Mouse (Mus musculus): Measurements from ENCODE around the gene Capn8. TPM values are rescaled to one million over a fixed set of nuclear protein-coding genes. Genes with fewer than 3 reads are reported as not detected.

Capn8 gene
- polyA plus RNA-seq, 1 experiment from 2014 or later = 0.10 TPM

GRCm38 (mm10) chr1:182587706-182588105 lies 22.9 kb downstream of the Capn8 start:
- Histone ChIP-seq H3K9ac (no peak overlapping the region), H3K27me3 (peaks cover 20% of the 10 kb centered on the region), H3K4me3 (no peak overlapping the region), H3K27ac (no peak overlapping the region), H3K4me1 (0 out of 2 replicates have a peak, but pooled peaks cover 4% of the 10 kb centered on the region), H3K36me3 (ENCODE audit: poor library complexity, severe bottlenecking) (no peaks in the 10 kb centered on the region), H3K4me2 (no peak overlapping the region), H3K9me3 (replicated peaks) (no peaks in the 10 kb centered on the region)
- 83% methylated on average over 4 of the region's 4 CpGs for WGBS
- ATAC-seq = no peak

DNA sequence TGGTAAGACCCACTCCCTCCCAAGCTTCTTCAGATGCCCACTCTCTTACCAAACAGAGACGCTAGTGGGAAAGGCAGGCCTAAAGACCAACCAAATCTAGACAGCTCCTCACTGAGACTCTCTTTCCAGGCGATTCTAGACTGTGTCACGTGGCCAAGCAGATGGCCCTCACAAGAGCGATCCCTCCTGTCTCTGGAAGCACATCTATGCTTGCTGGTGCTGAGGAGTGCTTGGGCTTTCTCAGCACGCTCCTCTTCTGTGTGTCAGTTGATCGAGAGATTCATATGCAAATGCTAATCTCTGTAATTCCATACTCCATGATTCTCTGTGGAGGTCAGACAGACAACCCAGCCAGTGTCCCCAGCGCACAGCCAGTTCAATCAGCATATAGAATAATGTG lies 26.7 kb downstream of the Capn8 start:
- Histone ChIP-seq H3K36me3 (ENCODE audit: poor library complexity, severe bottlenecking) (no peaks in the 10 kb centered on the region), H3K27me3 (0 out of 2 replicates have a peak, but pooled peaks cover under 1% of the 10 kb centered on the region), H3K4me3 (no peak overlapping the region), H3K9ac (no peak overlapping the region), H3K4me1 (0 out of 2 replicates have a peak, but pooled peaks cover 4% of the 10 kb centered on the region), H3K27ac (no peak overlapping the region), H3K9me3 (replicated peaks) (no peaks in the 10 kb centered on the region), H3K4me2 (no peak overlapping the region)
- peak; percentile 61; the same call in 1 of the 2 replicates for ATAC-seq
- 52% methylated on average over 7 of the region's 7 CpGs for WGBS

GRCm38 (mm10) chr1:182592436-182592835 lies 27.6 kb downstream of the Capn8 start:
- H3K4me1 ChIP-seq = 0 out of 2 replicates have a peak, but pooled peaks cover 4% of the 10 kb centered on the region
- WGBS = 52% methylated on average over 4 of the region's 4 CpGs

DNA sequence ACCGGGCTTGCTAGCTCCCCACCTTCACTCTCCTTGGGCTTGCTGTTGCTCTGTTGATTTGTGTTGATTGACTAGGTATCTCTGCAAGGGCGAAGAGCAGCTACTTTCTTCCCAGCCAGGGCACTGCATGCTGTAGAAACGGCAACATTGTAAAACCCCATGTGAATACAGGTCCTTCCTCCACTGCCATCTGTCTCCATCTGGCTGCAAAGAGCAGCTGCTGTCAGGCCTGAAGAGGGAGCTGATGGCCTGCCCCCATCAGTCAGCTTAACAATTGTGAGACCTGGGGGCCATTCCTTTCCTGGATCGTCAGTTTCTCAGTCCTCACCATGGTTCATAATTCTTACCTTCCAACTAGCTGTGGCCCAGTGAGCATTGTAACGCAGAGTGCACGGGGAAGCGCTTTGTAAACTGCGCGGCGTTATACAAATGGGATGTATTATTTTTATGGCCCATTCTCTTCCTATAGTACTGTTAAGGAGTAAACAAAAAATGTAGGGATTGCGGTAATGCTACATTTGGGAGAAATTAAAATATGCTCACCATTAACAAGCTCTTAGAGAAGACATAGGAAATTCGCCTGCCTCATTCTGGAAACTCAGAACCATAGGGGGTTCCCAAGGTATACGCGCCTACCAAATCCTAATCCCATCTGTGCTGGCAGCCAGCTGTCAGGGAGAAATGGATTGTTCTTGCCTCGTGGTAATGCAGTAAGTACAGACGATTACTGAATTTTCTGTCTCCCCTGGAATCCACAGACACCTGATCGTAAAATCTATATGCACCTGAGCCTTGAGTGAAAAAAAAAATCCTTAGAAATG lies 40.7 kb downstream of the Capn8 start:
- Histone ChIP-seq H3K36me3 (ENCODE audit: poor library complexity, severe bottlenecking) (no peaks in the 10 kb centered on the region), H3K27me3 (no peaks in the 10 kb centered on the region), H3K9me3 (replicated peaks) (no peaks in the 10 kb centered on the region), H3K9ac (no peak overlapping the region), H3K4me1 (no peaks in the 10 kb centered on the region), H3K27ac (no peak overlapping the region), H3K4me2 (no peak overlapping the region), H3K4me3 (no peak overlapping the region)
- 75% methylated on average over 17 of the region's 17 CpGs for WGBS
- ATAC-seq = no peak

More at GRCm38 (mm10) chr1:182592436-182592835, 27.6 kb downstream of the Capn8 start:
- H3K4me3 ChIP-seq = no peak overlapping the region
- no peak overlapping the region for H3K4me2 ChIP-seq
- no peaks in the 10 kb centered on the region for H3K9me3 ChIP-seq (replicated peaks)
- H3K36me3 ChIP-seq (ENCODE audit: poor library complexity, severe bottlenecking) = no peaks in the 10 kb centered on the region
- no peak for ATAC-seq
- H3K27ac ChIP-seq = no peak overlapping the region
- no peak overlapping the region for H3K9ac ChIP-seq
- no peaks in the 10 kb centered on the region for H3K27me3 ChIP-seq

- H3K9me3 ChIP-seq (replicated peaks) = no peaks in the 10 kb centered on the region
- no peak overlapping the region for H3K9ac ChIP-seq
- 79% methylated on average over 4 of the region's 4 CpGs for WGBS
- no peak overlapping the region for H3K4me2 ChIP-seq
- no peaks in the 10 kb centered on the region for H3K27me3 ChIP-seq
- peaks cover 10% of the 10 kb centered on the region for H3K4me1 ChIP-seq
- ATAC-seq = no peak
- H3K36me3 ChIP-seq (ENCODE audit: poor library complexity, severe bottlenecking) = no peaks in the 10 kb centered on the region
- no peak overlapping the region for H3K27ac ChIP-seq
- no peak overlapping the region for H3K4me3 ChIP-seq
These were observed 45.0 kb downstream of the Capn8 start for GRCm38 (mm10) chr1:182609701-182610335.

DNA sequence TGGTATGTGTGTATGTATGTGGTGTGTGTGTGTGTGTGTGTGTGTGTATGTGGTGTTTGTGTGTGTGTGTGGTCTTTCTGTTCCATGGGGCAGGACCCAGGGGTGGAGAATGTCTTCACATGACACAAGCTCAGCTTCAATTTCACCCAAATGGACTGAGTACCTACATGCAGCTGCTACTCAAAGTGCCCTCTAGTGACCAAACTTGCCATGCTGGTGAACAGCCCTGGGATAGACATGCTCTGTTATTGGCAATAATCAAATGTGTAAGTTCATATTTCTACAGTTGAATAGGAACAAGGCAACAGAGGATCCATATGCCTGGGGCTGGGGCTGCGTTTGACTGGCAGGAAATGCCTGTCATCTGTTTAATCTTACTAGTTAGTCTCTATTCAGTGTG lies 50.7 kb downstream of the Capn8 start:
- WGBS = 67% methylated on average over 1 of the region's 1 CpGs
- peaks cover 27% of the 10 kb centered on the region for H3K4me1 ChIP-seq

DNA sequence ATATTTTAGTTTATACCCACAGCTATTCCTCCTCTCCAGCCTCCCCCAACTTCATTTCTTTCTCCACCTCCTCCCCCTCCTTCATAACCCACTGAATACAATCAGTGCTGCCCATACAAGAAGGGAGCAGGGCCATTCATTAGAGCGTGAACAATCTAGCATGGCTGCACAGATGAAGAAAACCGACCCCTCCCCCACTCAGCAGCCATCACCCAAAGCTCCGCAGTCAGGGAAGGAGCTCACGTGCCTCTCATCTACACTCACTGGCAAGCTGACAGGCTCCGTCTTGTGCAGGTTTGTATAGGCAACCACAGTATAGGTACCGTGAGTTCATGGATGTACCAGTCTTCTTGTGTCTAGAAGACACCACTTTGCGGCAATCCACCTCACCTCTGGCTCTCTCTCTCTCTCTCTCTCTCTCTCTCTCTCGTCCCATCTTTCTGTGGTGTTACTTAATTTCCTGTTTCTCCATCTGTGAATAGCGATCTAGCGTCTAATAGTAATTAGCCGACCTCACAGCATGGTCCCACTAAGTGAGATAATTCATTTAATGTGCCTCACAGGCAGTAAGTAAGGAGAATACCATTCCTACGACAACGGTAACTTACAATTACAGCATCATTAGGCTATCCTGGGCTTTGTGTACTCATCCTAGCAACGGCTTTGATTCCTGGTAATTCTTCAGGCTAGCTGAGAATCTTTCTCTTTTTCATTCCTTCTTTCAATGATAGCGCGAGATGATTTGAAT lies 53.6 kb downstream of the Capn8 start:
- H3K4me1 ChIP-seq = peaks cover 17% of the 10 kb centered on the region
- H3K4me2 ChIP-seq = peak overlapping the region; percentile 50
- no peaks in the 10 kb centered on the region for H3K9me3 ChIP-seq (replicated peaks)
- peak overlapping the region; percentile 14; the same call in 1 of the 2 replicates for H3K4me3 ChIP-seq
- H3K27me3 ChIP-seq = no peaks in the 10 kb centered on the region
- ATAC-seq = peak; percentile 86
- WGBS = 20% methylated on average over 16 of the region's 16 CpGs
- peak overlapping the region; percentile 73 for H3K27ac ChIP-seq
- H3K9ac ChIP-seq = peak overlapping the region; percentile 21; the same call in 1 of the 2 replicates
- no peaks in the 10 kb centered on the region for H3K36me3 ChIP-seq (ENCODE audit: poor library complexity, severe bottlenecking)

More for the DNA sequence above, 50.7 kb downstream of the Capn8 start:
- H3K9me3 ChIP-seq (replicated peaks) = no peaks in the 10 kb centered on the region
- no peaks in the 10 kb centered on the region for H3K27me3 ChIP-seq
- no peak overlapping the region for H3K9ac ChIP-seq
- no peaks in the 10 kb centered on the region for H3K36me3 ChIP-seq (ENCODE audit: poor library complexity, severe bottlenecking)
- H3K4me3 ChIP-seq = no peak overlapping the region
- no peak for ATAC-seq
- no peak overlapping the region for H3K4me2 ChIP-seq
- H3K27ac ChIP-seq = no peak overlapping the region

- Histone ChIP-seq H3K36me3 (ENCODE audit: poor library complexity, severe bottlenecking) (no peaks in the 10 kb centered on the region), H3K9ac (no peak overlapping the region), H3K9me3 (replicated peaks) (no peaks in the 10 kb centered on the region), H3K4me3 (no peak overlapping the region), H3K27ac (no peak overlapping the region), H3K27me3 (no peaks in the 10 kb centered on the region), H3K4me2 (no peak overlapping the region), H3K4me1 (peaks cover 17% of the 10 kb centered on the region)
- 35% methylated on average over 4 of the region's 4 CpGs for whole genome bisulfite sequencing
- no peak for ATAC-seq
These were observed 55.7 kb downstream of the Capn8 start for GRCm38 (mm10) chr1:182620470-182620869.

GRCm38 (mm10) chr1:182621256-182621655 lies 56.4 kb downstream of the Capn8 start:
- no peak overlapping the region for H3K4me3 ChIP-seq
- no peaks in the 10 kb centered on the region for H3K36me3 ChIP-seq (ENCODE audit: poor library complexity, severe bottlenecking)
- H3K4me2 ChIP-seq = no peak overlapping the region
- ATAC-seq = no peak
- no peaks in the 10 kb centered on the region for H3K27me3 ChIP-seq
- H3K27ac ChIP-seq = no peak overlapping the region
- peaks cover 19% of the 10 kb centered on the region for H3K4me1 ChIP-seq
- no peaks in the 10 kb centered on the region for H3K9me3 ChIP-seq (replicated peaks)
- WGBS = 86% methylated on average over 8 of the region's 8 CpGs
- no peak overlapping the region for H3K9ac ChIP-seq

GRCm38 (mm10) chr1:182626197-182626596 lies 61.4 kb downstream of the Capn8 start:
- WGBS = 71% methylated on average over 1 of the region's 1 CpGs
- no peak overlapping the region for H3K9ac ChIP-seq
- H3K4me3 ChIP-seq = no peak overlapping the region

DNA sequence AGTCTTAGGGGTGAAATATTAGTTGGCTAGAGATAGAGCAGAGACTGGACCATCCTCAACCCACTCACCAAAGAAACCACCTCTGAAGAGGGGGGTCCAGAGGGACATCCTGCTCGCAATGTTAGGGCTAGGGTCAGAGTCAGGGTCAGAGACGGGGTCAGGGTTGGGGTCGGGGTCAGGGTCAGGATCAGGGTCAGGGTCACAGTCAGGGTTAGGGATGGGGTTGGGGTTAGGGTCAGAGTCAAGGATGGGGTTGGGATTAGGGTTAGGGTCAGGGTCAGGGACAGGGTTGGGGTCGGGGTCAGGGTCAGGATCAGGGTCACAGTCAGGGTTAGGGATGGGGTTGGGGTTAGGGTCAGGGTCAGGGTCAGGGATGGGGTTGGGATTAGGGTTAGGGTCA lies 64.4 kb downstream of the Capn8 start:
- ATAC-seq = no peak
- 94% methylated on average over 4 of the region's 4 CpGs for WGBS
- H3K27ac ChIP-seq = no peak overlapping the region

More at GRCm38 (mm10) chr1:182626197-182626596, 61.4 kb downstream of the Capn8 start:
- H3K4me1 ChIP-seq = 0 out of 2 replicates have a peak, but pooled peaks cover 3% of the 10 kb centered on the region
- H3K4me2 ChIP-seq = no peak overlapping the region
- no peaks in the 10 kb centered on the region for H3K36me3 ChIP-seq (ENCODE audit: poor library complexity, severe bottlenecking)
- ATAC-seq = no peak
- H3K27me3 ChIP-seq = no peaks in the 10 kb centered on the region
- H3K9me3 ChIP-seq (replicated peaks) = no peaks in the 10 kb centered on the region
- no peak overlapping the region for H3K27ac ChIP-seq

More for the DNA sequence above, 64.4 kb downstream of the Capn8 start:
- no peaks in the 10 kb centered on the region for H3K36me3 ChIP-seq (ENCODE audit: poor library complexity, severe bottlenecking)
- H3K4me1 ChIP-seq = 0 out of 2 replicates have a peak, but pooled peaks cover 3% of the 10 kb centered on the region
- no peak overlapping the region for H3K4me3 ChIP-seq
- no peak overlapping the region for H3K9ac ChIP-seq
- H3K9me3 ChIP-seq (replicated peaks) = no peaks in the 10 kb centered on the region
- no peaks in the 10 kb centered on the region for H3K27me3 ChIP-seq
- no peak overlapping the region for H3K4me2 ChIP-seq

Measured in forebrain, embryonic 13.5 days (tissue).